Mouse (Mus musculus): ENCODE data around the gene Ifna7. TPM values are rescaled to one million over a fixed set of nuclear protein-coding genes. Genes with fewer than 3 reads are reported as not detected.
"Not testable (repeated sequence)": the region's sequence is repeated elsewhere in the genome, so short reads cannot be mapped to it uniquely, and the experiment has no call there.

The Ifna7 gene
- polyA plus RNA-seq, 1 experiment from 2014 or later: not detected

GRCm38 (mm10) chr4:88793936-88794675, 21.9 kb upstream of the Ifna7 start, which contains the start of gene Gm13275:
Gene Gm13275 (plus strand): TSS chr4:88794487.
- H3K4me3 ChIP-seq (ENCODE audit: low read length); ATAC-seq; H3K27ac ChIP-seq (ENCODE audit: low read length); H3K9me3 ChIP-seq (ENCODE audit: control insufficient read depth, low read length); H3K4me2 ChIP-seq (ENCODE audit: low read depth, low read length); H3K36me3 ChIP-seq (ENCODE audit: control insufficient read depth, insufficient read depth, low read length); H3K4me1 ChIP-seq (ENCODE audit: control insufficient read depth, insufficient read depth, low read length); H3K9ac ChIP-seq (ENCODE audit: low read depth, low read length); H3K27me3 ChIP-seq (replicated peaks; ENCODE audit: control insufficient read depth, insufficient read depth, low read length): not testable (repeated sequence)
- WGBS: 0% methylated on average over 9 of the region's 52 CpGs

- not testable (repeated sequence) for H3K36me3 ChIP-seq (ENCODE audit: control insufficient read depth, insufficient read depth, low read length); H3K9ac ChIP-seq (ENCODE audit: low read depth, low read length); H3K4me1 ChIP-seq (ENCODE audit: control insufficient read depth, insufficient read depth, low read length); H3K4me2 ChIP-seq (ENCODE audit: low read depth, low read length); ATAC-seq; H3K9me3 ChIP-seq (ENCODE audit: control insufficient read depth, low read length); H3K27me3 ChIP-seq (replicated peaks; ENCODE audit: control insufficient read depth, insufficient read depth, low read length); H3K4me3 ChIP-seq (ENCODE audit: low read length); H3K27ac ChIP-seq (ENCODE audit: low read length)
- no CpG with 5 or more reads among the region's 28 CpGs for WGBS
These were observed 18.9 kb upstream of the Ifna7 start, which contains the start of gene Gm13279 for GRCm38 (mm10) chr4:88797097-88797496. Gene Gm13279 (plus strand): TSS chr4:88797397.

- not testable (repeated sequence) for H3K4me1 ChIP-seq (ENCODE audit: control insufficient read depth, insufficient read depth, low read length); H3K36me3 ChIP-seq (ENCODE audit: control insufficient read depth, insufficient read depth, low read length); H3K4me3 ChIP-seq (ENCODE audit: low read length); H3K9ac ChIP-seq (ENCODE audit: low read depth, low read length); ATAC-seq; H3K27ac ChIP-seq (ENCODE audit: low read length); H3K4me2 ChIP-seq (ENCODE audit: low read depth, low read length); H3K9me3 ChIP-seq (ENCODE audit: control insufficient read depth, low read length); H3K27me3 ChIP-seq (replicated peaks; ENCODE audit: control insufficient read depth, insufficient read depth, low read length)
- 21% methylated on average over 3 of the region's 7 CpGs for WGBS
These were observed 16.7 kb upstream of the Ifna7 start, which contains the start of gene Gm13285 for GRCm38 (mm10) chr4:88799365-88799764. Gene Gm13285 (plus strand): TSS chr4:88799665.

GRCm38 (mm10) chr4:88802954-88803353, 13.1 kb upstream of the Ifna7 start, which contains the start of gene Gm13287:
Gene Gm13287 (plus strand): TSS chr4:88803254.
- not testable (repeated sequence) for H3K9ac ChIP-seq (ENCODE audit: low read depth, low read length); H3K27ac ChIP-seq (ENCODE audit: low read length); H3K4me1 ChIP-seq (ENCODE audit: control insufficient read depth, insufficient read depth, low read length); H3K36me3 ChIP-seq (ENCODE audit: control insufficient read depth, insufficient read depth, low read length); ATAC-seq; H3K27me3 ChIP-seq (replicated peaks; ENCODE audit: control insufficient read depth, insufficient read depth, low read length); H3K4me3 ChIP-seq (ENCODE audit: low read length); H3K4me2 ChIP-seq (ENCODE audit: low read depth, low read length); H3K9me3 ChIP-seq (ENCODE audit: control insufficient read depth, low read length)
- WGBS: no CpG with 5 or more reads among the region's 29 CpGs

GRCm38 (mm10) chr4:88805231-88805630, 10.8 kb upstream of the Ifna7 start, which contains the start of gene Gm13288:
Gene Gm13288 (plus strand): TSS chr4:88805531.
- not testable (repeated sequence) for ATAC-seq; H3K9ac ChIP-seq (ENCODE audit: low read depth, low read length); H3K36me3 ChIP-seq (ENCODE audit: control insufficient read depth, insufficient read depth, low read length); H3K4me1 ChIP-seq (ENCODE audit: control insufficient read depth, insufficient read depth, low read length); H3K9me3 ChIP-seq (ENCODE audit: control insufficient read depth, low read length); H3K27ac ChIP-seq (ENCODE audit: low read length); H3K4me2 ChIP-seq (ENCODE audit: low read depth, low read length); H3K27me3 ChIP-seq (replicated peaks; ENCODE audit: control insufficient read depth, insufficient read depth, low read length)
- WGBS: no CpG with 5 or more reads among the region's 8 CpGs
- H3K4me3 ChIP-seq (ENCODE audit: low read length): peak within 1 kb of the TSS; percentile 16; the same call in 1 of the 2 replicates

- ATAC-seq; H3K9ac ChIP-seq (ENCODE audit: low read depth, low read length); H3K27me3 ChIP-seq (replicated peaks; ENCODE audit: control insufficient read depth, insufficient read depth, low read length); H3K4me2 ChIP-seq (ENCODE audit: low read depth, low read length); H3K36me3 ChIP-seq (ENCODE audit: control insufficient read depth, insufficient read depth, low read length); H3K9me3 ChIP-seq (ENCODE audit: control insufficient read depth, low read length); H3K27ac ChIP-seq (ENCODE audit: low read length); H3K4me1 ChIP-seq (ENCODE audit: control insufficient read depth, insufficient read depth, low read length): not testable (repeated sequence)
- peak overlapping the region; percentile 16; the same call in 1 of the 2 replicates for H3K4me3 ChIP-seq (ENCODE audit: low read length)
- 2% methylated on average over 11 of the region's 34 CpGs for WGBS
These were observed 10.3 kb upstream of the Ifna7 start for GRCm38 (mm10) chr4:88805761-88806160.

- WGBS: 82% methylated on average over 1 of the region's 1 CpGs
- H3K4me3 ChIP-seq (ENCODE audit: low read length): no peak within 1 kb of the TSS
These were observed 3.6 kb downstream of the Ifna7 start, which contains the start of gene Ifna11 for GRCm38 (mm10) chr4:88819659-88820058. Gene Ifna11 (plus strand): TSS chr4:88819959.

GRCm38 (mm10) chr4:88822995-88823394, 7.0 kb downstream of the Ifna7 start:
- Histone ChIP-seq H3K27me3 (replicated peaks; ENCODE audit: control insufficient read depth, insufficient read depth, low read length) (no peaks in the 10 kb centered on the region), H3K9me3 (ENCODE audit: control insufficient read depth, low read length) (no peaks in the 10 kb centered on the region), H3K4me1 (ENCODE audit: control insufficient read depth, insufficient read depth, low read length) (no peaks in the 10 kb centered on the region), H3K36me3 (ENCODE audit: control insufficient read depth, insufficient read depth, low read length) (no peaks in the 10 kb centered on the region), H3K27ac (ENCODE audit: low read length) (no peak overlapping the region), H3K4me2 (ENCODE audit: low read depth, low read length) (no peak overlapping the region), H3K9ac (ENCODE audit: low read depth, low read length) (no peak overlapping the region), H3K4me3 (ENCODE audit: low read length) (no peak overlapping the region)
- 23% methylated on average over 4 of the region's 4 CpGs for WGBS
- ATAC-seq: no peak

More at GRCm38 (mm10) chr4:88819659-88820058, 3.6 kb downstream of the Ifna7 start, which contains the start of gene Ifna11:
- H3K36me3 ChIP-seq (ENCODE audit: control insufficient read depth, insufficient read depth, low read length): no peaks in the 10 kb centered on the region
- no peak within 1 kb of the TSS for H3K27ac ChIP-seq (ENCODE audit: low read length)
- no peak within 1 kb of the TSS for H3K4me2 ChIP-seq (ENCODE audit: low read depth, low read length)
- H3K9ac ChIP-seq (ENCODE audit: low read depth, low read length): no peak within 1 kb of the TSS
- no peaks in the 10 kb centered on the region for H3K27me3 ChIP-seq (replicated peaks; ENCODE audit: control insufficient read depth, insufficient read depth, low read length)
- H3K4me1 ChIP-seq (ENCODE audit: control insufficient read depth, insufficient read depth, low read length): no peaks in the 10 kb centered on the region
- ATAC-seq: no peak
- no peaks in the 10 kb centered on the region for H3K9me3 ChIP-seq (ENCODE audit: control insufficient read depth, low read length)

- H3K4me3 ChIP-seq (ENCODE audit: low read length); H3K9ac ChIP-seq (ENCODE audit: low read depth, low read length); H3K9me3 ChIP-seq (ENCODE audit: control insufficient read depth, low read length); H3K4me2 ChIP-seq (ENCODE audit: low read depth, low read length); H3K27ac ChIP-seq (ENCODE audit: low read length); H3K27me3 ChIP-seq (replicated peaks; ENCODE audit: control insufficient read depth, insufficient read depth, low read length); H3K4me1 ChIP-seq (ENCODE audit: control insufficient read depth, insufficient read depth, low read length); H3K36me3 ChIP-seq (ENCODE audit: control insufficient read depth, insufficient read depth, low read length); ATAC-seq: not testable (repeated sequence)
These were observed 11.1 kb downstream of the Ifna7 start, which contains the start of gene Ifna6 for GRCm38 (mm10) chr4:88827116-88827515. Gene Ifna6 (plus strand): TSS chr4:88827416.

Measured in intestine, embryonic 16.5 days (tissue).